Mouse (Mus musculus) ovary, postnatal 10 days (tissue): ENCODE data around the gene Prr11.

ENCODE experiments used
- DNase-seq: peaks from one replicate; pipeline ENCODE4 v3.0.0; 2022; ENCODE audit warnings: low spot score

Gene Prr11

DNA sequence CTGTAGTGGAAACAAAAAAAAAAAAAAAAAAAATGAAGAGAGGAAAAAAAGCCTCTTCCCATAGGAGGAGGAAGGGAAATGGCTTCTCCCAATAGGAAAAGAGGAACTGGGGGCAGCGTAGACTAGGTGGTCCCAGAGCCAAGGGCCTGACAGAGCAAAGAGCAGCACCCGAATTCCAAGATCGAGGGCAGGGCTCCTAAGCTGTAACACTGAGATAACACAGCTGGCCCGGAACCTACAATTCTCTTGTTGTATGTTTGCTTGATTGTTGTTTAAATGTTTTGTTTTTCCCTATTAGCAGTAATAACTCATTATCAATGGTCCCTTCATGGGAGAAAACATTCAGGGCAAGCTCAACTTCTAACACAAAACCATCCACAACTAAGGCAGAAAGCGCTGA is 61.5 kb downstream of the Prr11 start:
- no peak for DNase-seq

DNA sequence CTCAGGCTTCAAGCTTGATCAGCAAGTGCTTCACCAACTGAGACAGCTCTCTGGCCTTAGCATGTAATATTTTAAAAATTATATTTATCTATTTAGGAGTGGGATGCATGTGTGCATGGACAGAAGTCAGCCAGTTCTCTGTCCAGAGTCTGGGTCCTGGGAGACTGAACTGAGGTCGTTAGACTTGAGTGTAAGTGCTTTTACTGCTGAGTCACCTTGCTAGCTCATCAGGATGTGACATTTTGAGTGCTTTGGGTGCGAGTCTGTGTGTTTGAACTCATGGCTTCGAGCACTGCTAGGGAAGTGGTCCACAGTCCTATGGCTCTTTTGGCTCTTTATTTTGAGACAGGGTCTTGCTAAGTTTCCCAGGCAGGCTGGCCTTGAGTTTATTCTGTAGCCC is 65.5 kb downstream of the Prr11 start:
- no peak for DNase-seq

DNA sequence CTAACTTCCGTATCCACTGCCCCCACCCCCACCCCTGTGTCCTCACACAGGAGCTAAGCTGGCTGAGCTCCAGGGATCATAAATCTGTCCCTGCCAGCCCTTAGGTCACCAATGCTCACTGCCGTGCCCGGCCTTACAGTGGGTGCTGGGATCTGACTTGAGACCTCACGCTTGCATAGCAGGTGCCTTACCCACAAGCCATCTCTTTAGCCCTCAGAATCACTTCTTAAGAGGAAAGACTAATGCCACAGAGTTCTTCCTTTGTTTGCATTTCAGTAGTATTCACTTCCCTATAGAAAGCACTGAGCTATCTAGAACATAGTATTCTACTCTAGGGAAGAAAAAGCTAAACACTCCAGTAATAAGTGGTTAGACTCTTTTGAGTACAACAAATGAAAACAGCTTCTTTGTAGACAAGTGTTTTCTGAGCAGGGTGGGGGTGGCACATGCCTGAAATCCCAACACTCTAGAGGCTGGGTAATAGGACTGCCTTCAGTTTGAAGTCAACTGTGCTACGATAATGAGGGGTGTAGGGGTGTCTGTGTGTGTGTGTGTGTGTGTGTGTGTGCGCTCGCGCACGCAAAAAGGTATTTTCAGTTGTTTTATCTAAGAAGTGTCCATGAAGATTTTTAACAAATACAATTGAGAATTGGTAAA is 69.1 kb downstream of the Prr11 start:
- DNase-seq = no peak
